Mouse (Mus musculus) E14TG2a.4 (cell line): ENCODE data around the gene Acot6.

ENCODE experiments used
- H3K27me3 ChIP-seq: 2 replicates; pipeline ENCODE4 v1.6.1; 2014; ENCODE audit warnings: low read length, control low read depth; ENCODE audit not compliant: insufficient read depth
- H3K36me3 ChIP-seq: 2 replicates; pipeline ENCODE4 v1.6.1; 2014; ENCODE audit warnings: low read length, control low read depth; ENCODE audit not compliant: insufficient read depth
- H3K4me1 ChIP-seq: replicated peaks from 2 replicates; pipeline ENCODE4 v1.6.1; 2014; ENCODE audit warnings: low read depth, low read length, control low read depth
- H3K4me3 ChIP-seq: replicated peaks from 2 replicates; pipeline ENCODE4 v1.5.1; 2014; ENCODE audit warnings: mild to moderate bottlenecking, low read length
- H3K9me3 ChIP-seq: 2 replicates; pipeline ENCODE4 v1.6.1; 2014; ENCODE audit warnings: low read length, control low read depth
- CTCF ChIP-seq: conservative IDR thresholded peaks from 2 replicates; pipeline ENCODE4 v1.5.1; 2014; ENCODE audit warnings: low read length
- NANOG ChIP-seq: IDR thresholded peaks from 2 replicates; pipeline ENCODE4 v1.6.1; 2014; ENCODE audit warnings: borderline replicate concordance, low read length, mixed read lengths
- POU5F1 ChIP-seq: IDR thresholded peaks from 2 replicates; pipeline ENCODE4 v1.6.1; 2014; ENCODE audit warnings: low read length, borderline replicate concordance

Gene Acot6

GRCm38 (mm10) chr12:84141271-84141670 is 40.8 kb downstream of the Acot6 start:
- H3K4me3 ChIP-seq, result no peak overlapping the region

GRCm38 (mm10) chr12:84142281-84143050 is 42.0 kb downstream of the Acot6 start:
- Histone ChIP-seq H3K4me1 (peaks cover 12% of the 10 kb centered on the region), H3K9me3 (no peaks in the 10 kb centered on the region)
- no peak for TF ChIP-seq CTCF
- TF ChIP-seq NANOG, result no peak
- TF ChIP-seq POU5F1, result no peak

More at GRCm38 (mm10) chr12:84141271-84141670, 40.8 kb downstream of the Acot6 start:
- Histone ChIP-seq H3K27me3 (no peaks in the 10 kb centered on the region), H3K4me1 (no peaks in the 10 kb centered on the region; the same call in 1 of the 2 replicates), H3K36me3 (no peaks in the 10 kb centered on the region), H3K9me3 (no peaks in the 10 kb centered on the region)
- no peak for TF ChIP-seq POU5F1

GRCm38 (mm10) chr12:84147954-84148621 is 47.6 kb downstream of the Acot6 start, which contains the start of gene Pnma1:
Pnma1 (minus strand) TSS chr12:84148489.
- H3K27me3 ChIP-seq, result no peaks in the 10 kb centered on the region
- H3K36me3 ChIP-seq, result peaks cover 36% of the 10 kb centered on the region
- TF ChIP-seq CTCF (peak; percentile 25; the same call in 1 of the 2 replicates), NANOG (no peak)

More at GRCm38 (mm10) chr12:84142281-84143050, 42.0 kb downstream of the Acot6 start:
- Histone ChIP-seq H3K36me3 (no peaks in the 10 kb centered on the region), H3K4me3 (no peak overlapping the region), H3K27me3 (no peaks in the 10 kb centered on the region)

GRCm38 (mm10) chr12:84148622-84149012 is 48.2 kb downstream of the Acot6 start:
- TF ChIP-seq NANOG, result no peak
- no peak for TF ChIP-seq CTCF
- TF ChIP-seq POU5F1, result no peak
- Histone ChIP-seq H3K36me3 (peaks cover 41% of the 10 kb centered on the region), H3K4me1 (peaks cover 60% of the 10 kb centered on the region), H3K4me3 (peak overlapping the region; percentile 81), H3K9me3 (no peaks in the 10 kb centered on the region), H3K27me3 (no peaks in the 10 kb centered on the region)

More at GRCm38 (mm10) chr12:84147954-84148621, 47.6 kb downstream of the Acot6 start, which contains the start of gene Pnma1:
- H3K4me3 ChIP-seq, result peak within 1 kb of the TSS; percentile 81
- H3K9me3 ChIP-seq, result no peaks in the 10 kb centered on the region
- peaks cover 55% of the 10 kb centered on the region for H3K4me1 ChIP-seq

GRCm38 (mm10) chr12:84149971-84150370 is 49.5 kb downstream of the Acot6 start:
- Histone ChIP-seq H3K27me3 (no peaks in the 10 kb centered on the region), H3K4me3 (no peak overlapping the region), H3K36me3 (peaks cover 53% of the 10 kb centered on the region), H3K4me1 (peaks cover 67% of the 10 kb centered on the region), H3K9me3 (no peaks in the 10 kb centered on the region)
- TF ChIP-seq POU5F1, result no peak
- TF ChIP-seq CTCF, result no peak
- TF ChIP-seq NANOG, result no peak

- TF ChIP-seq POU5F1 (no peak), CTCF (no peak), NANOG (no peak)
- H3K36me3 ChIP-seq, result peaks cover 63% of the 10 kb centered on the region
- peaks cover 72% of the 10 kb centered on the region for H3K4me1 ChIP-seq
- H3K27me3 ChIP-seq, result no peaks in the 10 kb centered on the region
- peak overlapping the region; percentile 59; the same call in 1 of the 2 replicates for H3K4me3 ChIP-seq
- no peaks in the 10 kb centered on the region for H3K9me3 ChIP-seq
Measured at GRCm38 (mm10) chr12:84150976-84151375, 50.5 kb downstream of the Acot6 start.

- Histone ChIP-seq H3K9me3 (no peaks in the 10 kb centered on the region), H3K4me3 (peak overlapping the region; percentile 59), H3K36me3 (peaks cover 72% of the 10 kb centered on the region), H3K27me3 (no peaks in the 10 kb centered on the region), H3K4me1 (peaks cover 66% of the 10 kb centered on the region)
- TF ChIP-seq POU5F1 (no peak), CTCF (no peak), NANOG (no peak)
Measured at GRCm38 (mm10) chr12:84151911-84152310, 51.5 kb downstream of the Acot6 start.

GRCm38 (mm10) chr12:84152352-84153190 is 52.1 kb downstream of the Acot6 start:
- Histone ChIP-seq H3K27me3 (no peaks in the 10 kb centered on the region), H3K4me1 (peaks cover 60% of the 10 kb centered on the region), H3K4me3 (peak overlapping the region; percentile 59), H3K36me3 (peaks cover 79% of the 10 kb centered on the region), H3K9me3 (no peaks in the 10 kb centered on the region)
- TF ChIP-seq NANOG, result no peak
- TF ChIP-seq CTCF, result no peak
- no peak for TF ChIP-seq POU5F1
